Mouse (Mus musculus) stomach, embryonic 15.5 days (tissue): ENCODE results near the gene Ces1e. TPM values are rescaled to one million over a fixed set of nuclear protein-coding genes. Genes with fewer than 3 reads are reported as not detected.
A peak's percentile ranks its signal among the peaks of the same experiment; 100 is the strongest.

Experiments used
- ATAC-seq: fragments of 200-750 bp; cut with Nextera tagmentation; 2 replicates; pipeline ENCODE4 v1.8.0; 2017; ENCODE audit warnings: low read depth, moderate number of reproducible peaks, moderate TSS enrichment; ENCODE audit not compliant: insufficient read depth, low FRiP score
- H3K27ac ChIP-seq: fragments of 300-500 bp; sonication (generic); 2 replicates; pipeline ENCODE4 v1.5.1; 2015; ENCODE audit warnings: mild to moderate bottlenecking, inconsistent platforms
- H3K27me3 ChIP-seq: fragments of 300-500 bp; sonication (generic); replicated peaks from 2 replicates; pipeline ENCODE4 v1.6.1; 2015; ENCODE audit warnings: inconsistent platforms
- H3K36me3 ChIP-seq: fragments of 300-500 bp; sonication (generic); 2 replicates; pipeline ENCODE4 v1.6.1; 2015; ENCODE audit warnings: inconsistent platforms
- H3K4me1 ChIP-seq: fragments of 300-500 bp; sonication (generic); 2 replicates; pipeline ENCODE4 v1.6.1; 2015; ENCODE audit warnings: inconsistent platforms
- H3K4me2 ChIP-seq: fragments of 300-500 bp; sonication (generic); 2 replicates; pipeline ENCODE4 v1.6.1; 2015; ENCODE audit warnings: mild to moderate bottlenecking, inconsistent platforms
- H3K4me3 ChIP-seq: fragments of 300-500 bp; sonication (generic); replicated peaks from 2 replicates; pipeline ENCODE4 v1.5.1; 2015; ENCODE audit warnings: inconsistent platforms
- H3K9ac ChIP-seq: fragments of 300-500 bp; sonication (generic); 2 replicates; pipeline ENCODE4 v1.6.1; 2015; ENCODE audit warnings: inconsistent platforms
- H3K9me3 ChIP-seq: fragments of 300-500 bp; sonication (generic); 2 replicates; pipeline ENCODE4 v1.6.1; 2016; ENCODE audit warnings: inconsistent platforms
- WGBS: fragments of 180-500 bp; shearing (Covaris S2); methylation state at CpG from one replicate; pipeline ENCODE4 v1.1.7; 2015; 5-methylcytosine and 5-hydroxymethylcytosine counted together
- polyA plus RNA-seq: library from polyadenylated mRNA; unstranded; fragments of >200 nt; fragmentation: Nextera tagmentation; extraction: Ambion mirVana; gene quantifications from 2 replicates; pipeline ENCODE4 v1.2.1, GENCODE M21; 2015

The Ces1e gene
- polyA plus RNA-seq, 1 experiment from 2014 or later: 1.2 TPM

GRCm38 (mm10) chr8:93171846-93172590, 57.4 kb downstream of the Ces1e start:
- H3K4me2 ChIP-seq: no peak overlapping the region
- H3K9me3 ChIP-seq: no peaks in the 10 kb centered on the region
- H3K27ac ChIP-seq: no peak overlapping the region
- no peak overlapping the region for H3K4me3 ChIP-seq
- no peaks in the 10 kb centered on the region for H3K36me3 ChIP-seq
- H3K4me1 ChIP-seq: no peaks in the 10 kb centered on the region
- WGBS: 10% methylated on average over 1 of the region's 1 CpGs
- no peaks in the 10 kb centered on the region for H3K27me3 ChIP-seq
- ATAC-seq: peak; percentile 60; the same call in 1 of the 2 replicates
- no peak overlapping the region for H3K9ac ChIP-seq

- Histone ChIP-seq H3K9ac (no peak overlapping the region), H3K27ac (no peak overlapping the region), H3K36me3 (no peaks in the 10 kb centered on the region), H3K27me3 (no peaks in the 10 kb centered on the region), H3K4me1 (no peaks in the 10 kb centered on the region), H3K9me3 (no peaks in the 10 kb centered on the region), H3K4me2 (no peak overlapping the region), H3K4me3 (no peak overlapping the region)
- ATAC-seq: no peak
- WGBS: 82% methylated on average over 1 of the region's 1 CpGs
These were observed 66.1 kb downstream of the Ces1e start for GRCm38 (mm10) chr8:93163363-93163762.

GRCm38 (mm10) chr8:93151401-93151800, 78.0 kb downstream of the Ces1e start:
- no peaks in the 10 kb centered on the region for H3K4me1 ChIP-seq
- H3K4me2 ChIP-seq: no peak overlapping the region
- H3K36me3 ChIP-seq: no peaks in the 10 kb centered on the region
- no peak for ATAC-seq
- no peak overlapping the region for H3K4me3 ChIP-seq
- H3K9ac ChIP-seq: no peak overlapping the region
- no peak overlapping the region for H3K27ac ChIP-seq
- 81% methylated on average over 1 of the region's 1 CpGs for WGBS
- H3K27me3 ChIP-seq: no peaks in the 10 kb centered on the region
- H3K9me3 ChIP-seq: no peaks in the 10 kb centered on the region

Other genes with a start within 250 kb of the Ces1e start
- not detected in 2 replicates for gene Ces1a, start 181.4 kb downstream of the Ces1e start, polyA plus RNA-seq
- gene Ces1b, start 149.6 kb downstream of the Ces1e start, polyA plus RNA-seq: 0.15 TPM in 1 of 2 replicates, not detected in the other
- 0.23 and 0.34 TPM in 2 replicates for gene Ces1c, start 98.3 kb downstream of the Ces1e start, polyA plus RNA-seq
- 2.5 TPM in 2 replicates for gene Ces1d, start 31.8 kb downstream of the Ces1e start, polyA plus RNA-seq
- 0.12 and 0.18 TPM in 2 replicates for gene Ces1f, start 50.1 kb upstream of the Ces1e start, polyA plus RNA-seq
- gene Ces1g, start 107.7 kb upstream of the Ces1e start, polyA plus RNA-seq: 0.12 and 0.21 TPM in 2 replicates
- not detected in 2 replicates for gene Ces1h, start 150.1 kb upstream of the Ces1e start, polyA plus RNA-seq